Mouse (Mus musculus) MEL (cell line): ENCODE data around the gene Nup188. TPM values are rescaled to one million over a fixed set of nuclear protein-coding genes. Genes with fewer than 3 reads are reported as not detected.

Experiments used
- DNase-seq: peaks from one replicate; pipeline ENCODE4 v3.0.0; 2011; ENCODE audit warnings: low read depth, low spot score
- H3K27ac ChIP-seq: 2 replicates; pipeline ENCODE4 v1.5.1; 2012; ENCODE audit warnings: low read depth, mild to moderate bottlenecking, control low read depth, low read length, moderate library complexity; ENCODE audit not compliant: control insufficient read depth
- H3K27me3 ChIP-seq, 2 experiments: fragments of 150-350 bp in 1 of 2; sonication (generic) in 1 of 2; 2 replicates each; pipeline ENCODE4 v1.6.1; 2012; ENCODE audit warnings: low read length in 2 of 2, mild to moderate bottlenecking in 2 of 2, improper control_type of control experiment in 1 of 2, moderate library complexity in 1 of 2; ENCODE audit not compliant: insufficient read depth in 2 of 2, control insufficient read depth in 1 of 2
- H3K36me3 ChIP-seq, 2 experiments: 2 replicates each; pipeline ENCODE4 v1.6.1; 2012 to 2014; ENCODE audit warnings: low read length in 2 of 2, improper control_type of control experiment in 1 of 2, inconsistent platforms in 1 of 2, mild to moderate bottlenecking in 1 of 2; ENCODE audit not compliant: insufficient read depth in 2 of 2, control insufficient read depth in 1 of 2
- H3K4me1 ChIP-seq, 2 experiments: fragments of 150-350 bp in 1 of 2; sonication (generic) in 1 of 2; 2 replicates each; pipeline ENCODE4 v1.6.1; 2012; ENCODE audit warnings: low read length in 2 of 2, improper control_type of control experiment in 1 of 2, mild to moderate bottlenecking in 1 of 2; ENCODE audit not compliant: insufficient read depth in 2 of 2, control insufficient read depth in 1 of 2
- H3K4me3 ChIP-seq, 2 experiments: fragments of 150-350 bp in 1 of 2; sonication (generic) in 1 of 2; 2 replicates each; pipeline ENCODE4 v1.5.1; 2012; ENCODE audit warnings: low read depth in 2 of 2, low read length in 2 of 2, mild to moderate bottlenecking in 2 of 2, moderate library complexity in 2 of 2, control low read depth in 1 of 2, improper control_type of control experiment in 1 of 2; ENCODE audit not compliant: control insufficient read depth in 1 of 2, insufficient read depth in 1 of 2
- H3K79me2 ChIP-seq: 2 replicates; pipeline ENCODE4 v1.6.1; 2012; ENCODE audit warnings: mild to moderate bottlenecking, low read length, moderate library complexity; ENCODE audit not compliant: control insufficient read depth, poor library complexity, insufficient read depth
- H3K9ac ChIP-seq: 2 replicates; pipeline ENCODE4 v1.6.1; 2012; ENCODE audit warnings: low read depth, mild to moderate bottlenecking, control low read depth, low read length, moderate library complexity; ENCODE audit not compliant: control insufficient read depth, poor library complexity, severe bottlenecking
- H3K9me3 ChIP-seq: fragments of 150-350 bp; sonication (generic); replicated peaks from 2 replicates; pipeline ENCODE4 v1.6.1; 2012; ENCODE audit warnings: mild to moderate bottlenecking, low read length, improper control_type of control experiment, moderate library complexity; ENCODE audit not compliant: insufficient read depth
- CHD1 ChIP-seq: IDR thresholded peaks from 2 replicates; pipeline ENCODE4 v1.6.1; 2012; ENCODE audit warnings: low read depth, mild to moderate bottlenecking, inconsistent platforms, low read length, improper control_type of control experiment
- ELF1 ChIP-seq: IDR thresholded peaks from 2 replicates; pipeline ENCODE4 v1.6.1; 2014; ENCODE audit warnings: low read depth, mild to moderate bottlenecking, inconsistent platforms, low read length, improper control_type of control experiment, moderate library complexity
- ETS1 ChIP-seq: IDR thresholded peaks from 2 replicates; pipeline ENCODE4 v1.6.1; 2012; ENCODE audit warnings: low read depth, mild to moderate bottlenecking, inconsistent platforms, low read length, improper control_type of control experiment, moderate library complexity
- GABPA ChIP-seq: IDR thresholded peaks from 2 replicates; pipeline ENCODE4 v1.6.1; 2012; ENCODE audit warnings: low read depth, mild to moderate bottlenecking, inconsistent platforms, low read length, improper control_type of control experiment, moderate library complexity
- HCFC1 ChIP-seq: IDR thresholded peaks from 2 replicates; pipeline ENCODE4 v1.6.1; 2012; ENCODE audit warnings: low read depth, mild to moderate bottlenecking, inconsistent platforms, low read length, improper control_type of control experiment, moderate library complexity
- JUND ChIP-seq: IDR thresholded peaks from 2 replicates; pipeline ENCODE4 v1.6.1; 2011; ENCODE audit warnings: low read depth, mild to moderate bottlenecking, improper control_type of control experiment, low read length
- MAFK ChIP-seq: IDR thresholded peaks from 2 replicates; pipeline ENCODE4 v1.6.1; 2011; ENCODE audit warnings: low read depth, mild to moderate bottlenecking, low read length, improper control_type of control experiment, borderline replicate concordance
- MEF2A ChIP-seq: IDR thresholded peaks from 2 replicates; pipeline ENCODE4 v1.6.1; 2014; ENCODE audit warnings: low read depth, mild to moderate bottlenecking, inconsistent platforms, low read length, improper control_type of control experiment; ENCODE audit not compliant: poor library complexity, insufficient replicate concordance, severe bottlenecking; ENCODE audit errors: extremely low read depth
- MXI1 ChIP-seq: IDR thresholded peaks from 2 replicates; pipeline ENCODE4 v1.6.1; 2011; ENCODE audit warnings: mild to moderate bottlenecking, low read depth, low read length, improper control_type of control experiment
- NRF1 ChIP-seq: IDR thresholded peaks from 2 replicates; pipeline ENCODE4 v1.6.1; 2014; ENCODE audit warnings: low read depth, mild to moderate bottlenecking, inconsistent platforms, low read length, improper control_type of control experiment, moderate library complexity; ENCODE audit not compliant: poor library complexity, insufficient read depth, severe bottlenecking
- POLR2AphosphoS5 ChIP-seq: IDR thresholded peaks from 2 replicates; pipeline ENCODE4 v1.6.1; 2012; ENCODE audit warnings: low read depth, borderline replicate concordance, mild to moderate bottlenecking, inconsistent platforms, low read length, moderate library complexity, mixed read lengths
- RAD21 ChIP-seq: IDR thresholded peaks from 2 replicates; pipeline ENCODE4 v1.6.1; 2011; ENCODE audit warnings: mild to moderate bottlenecking, low read depth, low read length, improper control_type of control experiment
- SIN3A ChIP-seq: IDR thresholded peaks from 2 replicates; pipeline ENCODE4 v1.6.1; 2012; ENCODE audit warnings: low read length, improper control_type of control experiment, inconsistent platforms
- ZC3H11A ChIP-seq: IDR thresholded peaks from 2 replicates; pipeline ENCODE4 v1.6.1; 2012; ENCODE audit warnings: low read depth, mild to moderate bottlenecking, inconsistent platforms, low read length, improper control_type of control experiment
- ZKSCAN1 ChIP-seq: IDR thresholded peaks from 2 replicates; pipeline ENCODE4 v1.6.1; 2012; ENCODE audit warnings: low read depth, mild to moderate bottlenecking, inconsistent platforms, low read length, improper control_type of control experiment, moderate library complexity
- ZNF384 ChIP-seq: IDR thresholded peaks from 2 replicates; pipeline ENCODE4 v1.6.1; 2012; ENCODE audit warnings: low read depth, mild to moderate bottlenecking, inconsistent platforms, low read length, improper control_type of control experiment
- polyA plus RNA-seq, 2 experiments: library from polyadenylated mRNA; stranded (reverse) in 1 of 2; unstranded in 1 of 2; fragments of >175 nt in 1 of 2; fragments of >200 nt in 1 of 2; gene quantifications; 2 replicates each; pipeline versions ENCODE4 v1.2.1 to v1.2.4; 2012; ENCODE audit warnings: low replicate concordance in 2 of 2, low read depth in 1 of 2; ENCODE audit not compliant: insufficient read length in 2 of 2, insufficient read depth in 1 of 2, missing spikeins in 1 of 2
- total RNA-seq: library from RNA; depleted of rRNA; stranded (reverse); fragments of 300-350 nt; gene quantifications from 2 replicates; pipeline ENCODE4 v1.2.3, GENCODE M21; 2012

Gene Nup188
- total and polyA plus RNA-seq, 3 experiments: 58.6 to 119 TPM; not detected in 1

DNA sequence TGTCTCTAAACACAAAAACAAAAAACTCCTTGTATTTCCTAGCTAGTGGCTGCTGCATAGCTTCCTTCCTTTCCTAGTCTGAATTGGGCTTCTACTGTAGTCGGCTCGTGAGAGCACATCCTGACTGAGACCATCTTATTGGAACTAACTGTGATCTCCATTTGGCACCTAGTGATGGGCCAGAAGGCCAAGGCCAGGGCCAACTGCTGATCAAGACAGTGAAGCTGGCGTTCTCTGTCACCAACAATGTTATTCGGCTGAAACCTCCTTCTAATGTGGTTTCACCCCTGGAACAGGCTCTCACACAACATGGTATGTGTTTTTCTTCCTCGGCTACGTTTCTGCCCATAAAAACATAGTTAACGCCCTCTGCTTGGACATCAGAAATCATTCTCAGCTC lies 41.1 kb downstream of the Nup188 start:
- TF ChIP-seq ZKSCAN1 (no peak), ZNF384 (no peak), MEF2A (no peak), NRF1 (no peak)
- TF ChIP-seq, all 39 proteins: peak for 0
- H3K27ac ChIP-seq: no peak overlapping the region
- H3K4me1 ChIP-seq: no peaks in the 10 kb centered on the region
- H3K36me3 ChIP-seq: peaks cover 0 to 20% of the 10 kb centered on the region in 2 experiments; a peak in 2 of 4 replicates
- no peak overlapping the region for H3K4me3 ChIP-seq
- no peaks in the 10 kb centered on the region for H3K9me3 ChIP-seq
- no peaks in the 10 kb centered on the region for H3K79me2 ChIP-seq
- no peak overlapping the region for H3K9ac ChIP-seq
- no peaks in the 10 kb centered on the region for H3K27me3 ChIP-seq
- DNase-seq: no peak

DNA sequence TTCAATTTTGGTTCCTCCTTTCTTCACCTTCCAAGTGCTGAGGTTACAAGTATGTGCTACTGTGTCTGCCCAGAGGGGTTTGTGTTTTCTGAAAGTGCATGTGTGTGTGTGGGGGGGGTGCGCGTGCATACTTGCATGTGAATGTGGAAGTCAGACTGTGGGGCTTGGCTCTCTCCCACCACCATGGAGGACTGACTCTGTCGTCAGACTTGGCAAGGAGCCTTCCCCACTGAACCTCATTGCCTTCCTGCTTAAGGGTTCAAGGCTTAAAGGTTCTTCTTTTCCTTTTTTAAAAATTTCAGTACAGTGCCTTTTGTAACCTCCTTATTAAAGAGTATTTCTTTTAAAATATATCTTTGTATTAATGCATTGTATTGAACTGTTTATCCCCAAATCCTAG lies 42.6 kb downstream of the Nup188 start:
- Histone ChIP-seq H3K36me3 (peaks cover 0 to 17% of the 10 kb centered on the region in 2 experiments; a peak in 2 of 4 replicates), H3K27ac (no peak overlapping the region), H3K9ac (no peak overlapping the region), H3K9me3 (no peaks in the 10 kb centered on the region), H3K79me2 (no peaks in the 10 kb centered on the region), H3K27me3 (no peaks in the 10 kb centered on the region), H3K4me3 (no peak overlapping the region), H3K4me1 (no peaks in the 10 kb centered on the region)
- DNase-seq: no peak
- TF ChIP-seq RAD21 (no peak), SIN3A (no peak), MAFK (no peak), HCFC1 (no peak), CHD1 (no peak), POLR2AphosphoS5 (no peak), ETS1 (no peak), ZC3H11A (no peak), MEF2A (no peak), GABPA (no peak), ELF1 (no peak), ZKSCAN1 (no peak), JUND (no peak), MXI1 (no peak)
